Mouse (Mus musculus) heart, postnatal 0 days (tissue): Measurements from ENCODE around the gene Pcca. TPM values are rescaled to one million over a fixed set of nuclear protein-coding genes. Genes with fewer than 3 reads are reported as not detected.
A peak's percentile ranks its signal among the peaks of the same experiment; 100 is the strongest.

Experiments used
- ATAC-seq: fragments of 200-750 bp; cut with Nextera tagmentation; 2 replicates; pipeline ENCODE4 v1.8.0; 2017; ENCODE audit warnings: low read depth, moderate number of reproducible peaks, moderate library complexity; ENCODE audit not compliant: insufficient read depth
- DNase-seq: peaks from one replicate; pipeline ENCODE4 v3.0.0-alpha.2; 2016; ENCODE audit warnings: low spot score
- H3K27ac ChIP-seq: fragments of 300-500 bp; sonication (generic); 2 replicates; pipeline ENCODE4 v1.5.1; 2014; ENCODE audit warnings: low read depth, mild to moderate bottlenecking
- H3K27me3 ChIP-seq: fragments of 300-500 bp; sonication (generic); 2 replicates; pipeline ENCODE4 v1.6.1; 2014; ENCODE audit warnings: low read length, mixed read lengths; ENCODE audit not compliant: control insufficient read depth, insufficient read depth
- H3K36me3 ChIP-seq: fragments of 300-500 bp; sonication (generic); replicated peaks from 2 replicates; pipeline ENCODE4 v1.6.1; 2014; ENCODE audit warnings: low read length, mixed read lengths; ENCODE audit not compliant: control insufficient read depth, insufficient read depth
- H3K4me1 ChIP-seq: fragments of 300-500 bp; sonication (generic); 2 replicates; pipeline ENCODE4 v1.6.1; 2014; ENCODE audit warnings: antibody characterized with exemption; ENCODE audit not compliant: control insufficient read depth, insufficient read depth
- H3K4me2 ChIP-seq: fragments of 300-500 bp; sonication (generic); 2 replicates; pipeline ENCODE4 v1.6.1; 2014; ENCODE audit warnings: low read depth, mild to moderate bottlenecking, low read length, moderate library complexity
- H3K4me3 ChIP-seq: fragments of 300-500 bp; sonication (generic); 2 replicates; pipeline ENCODE4 v1.5.1; 2014; ENCODE audit warnings: low read depth, low read length
- H3K9ac ChIP-seq: fragments of 300-500 bp; sonication (generic); replicated peaks from 2 replicates; pipeline ENCODE4 v1.6.1; 2014; ENCODE audit warnings: low read depth, low read length, mixed read lengths
- H3K9me3 ChIP-seq: fragments of 300-500 bp; sonication (generic); replicated peaks from 2 replicates; pipeline ENCODE4 v1.6.1; 2016; ENCODE audit warnings: low read length; ENCODE audit not compliant: control insufficient read depth
- CTCF ChIP-seq: IDR thresholded peaks from 2 replicates; pipeline ENCODE4 v1.5.1; 2016; ENCODE audit warnings: antibody characterized with exemption, control low read depth, low read depth
- EP300 ChIP-seq: IDR thresholded peaks from 2 replicates; pipeline ENCODE4 v1.6.1; 2016; ENCODE audit warnings: antibody characterized with exemption, low read depth
- WGBS: fragments of 180-500 bp; shearing (Covaris S2); extraction: QIAGEN DNeasy Blood & Tissue Kit; methylation state at CpG from one replicate; pipeline ENCODE4 v1.1.7; 2014; 5-methylcytosine and 5-hydroxymethylcytosine counted together
- polyA plus RNA-seq: library from polyadenylated mRNA; unstranded; fragments of >200 nt; fragmentation: Nextera tagmentation; extraction: Ambion mirVana; gene quantifications from 2 replicates; pipeline ENCODE4 v1.2.1, GENCODE M21; 2015
- total RNA-seq: library from RNA; depleted of rRNA; stranded (reverse); fragments of >200 nt; gene quantifications from 2 replicates; pipeline ENCODE4 v1.2.3, GENCODE M21; 2014; ENCODE audit warnings: low replicate concordance

Gene Pcca
- total and polyA plus RNA-seq, 2 experiments from 2014 or later = 17.0 to 31.2 TPM

- TF ChIP-seq CTCF (no peak), EP300 (no peak)
- ATAC-seq = no peak
- WGBS = 62% methylated on average over 10 of the region's 10 CpGs
Observed at GRCm38 (mm10) chr14:122883821-122884584, 349.9 kb downstream of the Pcca start.

GRCm38 (mm10) chr14:122885893-122886292 is 351.8 kb downstream of the Pcca start:
- Histone ChIP-seq H3K9ac (no peak overlapping the region), H3K27me3 (no peaks in the 10 kb centered on the region), H3K4me2 (no peak overlapping the region), H3K4me3 (no peak overlapping the region), H3K9me3 (no peaks in the 10 kb centered on the region), H3K36me3 (peaks cover 10% of the 10 kb centered on the region; the same call in 1 of the 2 replicates), H3K27ac (no peak overlapping the region), H3K4me1 (0 out of 2 replicates have a peak, but pooled peaks cover 8% of the 10 kb centered on the region)
- WGBS = 73% methylated on average over 7 of the region's 7 CpGs
- no peak for DNase-seq
- no peak for ATAC-seq
- TF ChIP-seq EP300 = no peak
- no peak for TF ChIP-seq CTCF

More at GRCm38 (mm10) chr14:122883821-122884584, 349.9 kb downstream of the Pcca start:
- H3K4me3 ChIP-seq = no peak overlapping the region
- no peak for DNase-seq
- no peak overlapping the region for H3K27ac ChIP-seq
- H3K9ac ChIP-seq = no peak overlapping the region
- 0 out of 2 replicates have a peak, but pooled peaks cover 8% of the 10 kb centered on the region for H3K4me1 ChIP-seq
- H3K4me2 ChIP-seq = no peak overlapping the region
- H3K9me3 ChIP-seq = no peaks in the 10 kb centered on the region
- H3K36me3 ChIP-seq = no peaks in the 10 kb centered on the region
- H3K27me3 ChIP-seq = no peaks in the 10 kb centered on the region

- ATAC-seq = no peak
- 96% methylated on average over 1 of the region's 1 CpGs for WGBS
- H3K4me2 ChIP-seq = no peak overlapping the region
Observed at GRCm38 (mm10) chr14:122887278-122887677, 353.2 kb downstream of the Pcca start.

GRCm38 (mm10) chr14:122887702-122888479 is 353.8 kb downstream of the Pcca start:
- Histone ChIP-seq H3K4me2 (no peak overlapping the region), H3K36me3 (peaks cover 18% of the 10 kb centered on the region), H3K27ac (no peak overlapping the region), H3K9ac (no peak overlapping the region), H3K27me3 (no peaks in the 10 kb centered on the region), H3K9me3 (no peaks in the 10 kb centered on the region), H3K4me3 (no peak overlapping the region), H3K4me1 (0 out of 2 replicates have a peak, but pooled peaks cover 8% of the 10 kb centered on the region)
- ATAC-seq (peak; percentile 37), DNase-seq (no peak)
- TF ChIP-seq EP300 (no peak), CTCF (no peak)
- 45% methylated on average over 3 of the region's 3 CpGs for WGBS

More at GRCm38 (mm10) chr14:122887278-122887677, 353.2 kb downstream of the Pcca start:
- TF ChIP-seq EP300 (no peak), CTCF (no peak)
- no peak overlapping the region for H3K4me3 ChIP-seq
- H3K9ac ChIP-seq = no peak overlapping the region
- no peaks in the 10 kb centered on the region for H3K27me3 ChIP-seq
- H3K27ac ChIP-seq = no peak overlapping the region
- no peaks in the 10 kb centered on the region for H3K9me3 ChIP-seq
- peaks cover 18% of the 10 kb centered on the region for H3K36me3 ChIP-seq
- no peak for DNase-seq
- H3K4me1 ChIP-seq = 0 out of 2 replicates have a peak, but pooled peaks cover 8% of the 10 kb centered on the region

GRCm38 (mm10) chr14:122888480-122888872 is 354.4 kb downstream of the Pcca start:
- no peaks in the 10 kb centered on the region for H3K27me3 ChIP-seq
- no peak overlapping the region for H3K4me2 ChIP-seq
- H3K4me3 ChIP-seq = no peak overlapping the region
- TF ChIP-seq CTCF = no peak
- no peak for TF ChIP-seq EP300
- ATAC-seq = no peak; the same call in 1 of the 2 replicates
- H3K4me1 ChIP-seq = 0 out of 2 replicates have a peak, but pooled peaks cover 8% of the 10 kb centered on the region
- peaks cover 21% of the 10 kb centered on the region for H3K36me3 ChIP-seq
- no peak overlapping the region for H3K9ac ChIP-seq
- 32% methylated on average over 1 of the region's 1 CpGs for WGBS
- H3K9me3 ChIP-seq = no peaks in the 10 kb centered on the region
- DNase-seq = no peak
- no peak overlapping the region for H3K27ac ChIP-seq
